ENCODE assay signal across 23 mouse cellular contexts in genomic region chr10:69126546-69126945, GRCm38 (mm10). TPM values are rescaled to one million over a fixed set of nuclear protein-coding genes. Genes with fewer than 3 reads are reported as not detected.
DNase-seq lines count a peak whose midpoint lies in the region; ATAC-seq and TF ChIP-seq lines count a peak whose summit lies in the region.
"Had no signal": no experiment of that assay in that cellular context is flagged by ENCODE, and none has a peak within 500 bp of the region (broad histone marks: within the 10 kb centered on the region; RNA-seq: fewer than 3 reads in every experiment).

No protein-coding gene starts in this region.

- H3K36me3 ChIP-seq in liver, adult 2 months (ENCODE audit: control insufficient read depth, insufficient read depth, low read length) = no peaks in the 10 kb centered on the region
- no peaks in the 10 kb centered on the region for H3K36me3 ChIP-seq in liver, embryonic 11.5 days (ENCODE audit: control insufficient read depth, insufficient read depth, low read length)
- no peaks in the 10 kb centered on the region for H3K36me3 ChIP-seq in liver, embryonic 16.5 days (ENCODE audit: control insufficient read depth, insufficient read depth)
- no peaks in the 10 kb centered on the region for H3K36me3 ChIP-seq in liver, postnatal 0 days (replicated peaks; ENCODE audit: insufficient read depth, low read length)
- H3K36me3 ChIP-seq in liver, embryonic 12.5 days = no peaks in the 10 kb centered on the region
- H3K36me3 ChIP-seq: G1E had no signal

- no peak for TF ChIP-seq CTCF in liver, adult 2 months (IDR thresholded peaks at IDR 0.05; ENCODE audit: low read depth, low read length)
- TF ChIP-seq CTCF in liver, postnatal 0 days (IDR thresholded peaks at IDR 0.05; ENCODE audit: low read depth) = no peak

- H3K4me1 ChIP-seq in liver, adult 2 months (ENCODE audit: control insufficient read depth, insufficient read depth, low read length) = peaks cover 6% of the 10 kb centered on the region
- H3K4me1 ChIP-seq in liver, embryonic 11.5 days (replicated peaks; ENCODE audit: control insufficient read depth, insufficient read depth, low read length) = no peaks in the 10 kb centered on the region
- no peaks in the 10 kb centered on the region for H3K4me1 ChIP-seq in liver, embryonic 16.5 days (ENCODE audit: control insufficient read depth, low read depth, low read length)
- no peaks in the 10 kb centered on the region; the same call in 1 of the 2 replicates for H3K4me1 ChIP-seq in liver, postnatal 0 days (ENCODE audit: insufficient read depth)
- no peaks in the 10 kb centered on the region for H3K4me1 ChIP-seq in liver, embryonic 12.5 days

- H3K9me3 ChIP-seq in liver, embryonic 11.5 days (ENCODE audit: control insufficient read depth, low read length) = no peaks in the 10 kb centered on the region
- H3K9me3 ChIP-seq in liver, embryonic 16.5 days (replicated peaks; ENCODE audit: control insufficient read depth, low read length) = no peaks in the 10 kb centered on the region
- H3K9me3 ChIP-seq in liver, postnatal 0 days (ENCODE audit: low read length) = no peaks in the 10 kb centered on the region
- no peaks in the 10 kb centered on the region for H3K9me3 ChIP-seq in liver, embryonic 12.5 days (replicated peaks)

- no peak overlapping the region for H3K4me3 ChIP-seq in liver, adult 2 months (ENCODE audit: insufficient read depth, low read depth, low read length)
- H3K4me3 ChIP-seq in liver, embryonic 11.5 days (ENCODE audit: low read depth, low read length) = no peak overlapping the region
- H3K4me3 ChIP-seq in liver, embryonic 16.5 days (ENCODE audit: low read depth, low read length) = no peak overlapping the region
- no peak overlapping the region for H3K4me3 ChIP-seq in liver, postnatal 0 days (ENCODE audit: low read depth, low read length)
- H3K4me3 ChIP-seq in liver, embryonic 12.5 days = no peak overlapping the region

- TF ChIP-seq EP300 in liver, postnatal 0 days (IDR thresholded peaks at IDR 0.05; ENCODE audit: low read depth) = no peak

- no peak for TF ChIP-seq POLR2A in liver, adult 2 months (IDR thresholded peaks at IDR 0.05; ENCODE audit: extremely low read depth, insufficient read depth, low read length)

- no peak overlapping the region for H3K4me2 ChIP-seq in liver, embryonic 11.5 days
- H3K4me2 ChIP-seq in liver, embryonic 16.5 days (ENCODE audit: low read depth, low read length) = no peak overlapping the region
- no peak overlapping the region for H3K4me2 ChIP-seq in liver, postnatal 0 days (ENCODE audit: low read depth, low read length)
- no peak overlapping the region for H3K4me2 ChIP-seq in liver, embryonic 12.5 days

- no peak for ATAC-seq in liver, embryonic 11.5 days (replicated peaks; ENCODE audit: low FRiP score)
- ATAC-seq in liver, embryonic 16.5 days (ENCODE audit: low read depth) = peak; percentile 37; the same call in 1 of the 2 replicates
- peak; percentile 63 for ATAC-seq in liver, postnatal 0 days
- ATAC-seq in liver, embryonic 12.5 days = no peak
- ATAC-seq: activated CD4-positive, CD25-positive, alpha-beta regulatory T cell, adult 4 months; CD4-positive, CD25-positive, alpha-beta regulatory T cell, adult 4 months; Patski had no signal

- no peak overlapping the region; the same call in 1 of the 2 replicates for H3K27ac ChIP-seq in liver, adult 2 months (replicated peaks; ENCODE audit: insufficient read depth, low read depth, low read length)
- H3K27ac ChIP-seq in liver, embryonic 11.5 days (ENCODE audit: low read depth, low read length) = no peak overlapping the region
- H3K27ac ChIP-seq in liver, embryonic 16.5 days (ENCODE audit: low read length) = no peak overlapping the region
- no peak overlapping the region for H3K27ac ChIP-seq in liver, postnatal 0 days (ENCODE audit: low read depth)
- no peak overlapping the region for H3K27ac ChIP-seq in liver, embryonic 12.5 days

- WGBS in liver, adult 2 months = 21% methylated on average over 2 of the region's 2 CpGs
- 79% methylated on average over 2 of the region's 2 CpGs for WGBS in liver, embryonic 11.5 days
- WGBS in liver, embryonic 16.5 days (ENCODE audit: insufficient replicate concordance) = 68% methylated on average over 2 of the region's 2 CpGs
- WGBS in liver, postnatal 0 days (ENCODE audit: insufficient replicate concordance) = 60% methylated on average over 2 of the region's 2 CpGs
- WGBS in liver, embryonic 12.5 days (ENCODE audit: insufficient replicate concordance) = 64% methylated on average over 2 of the region's 2 CpGs

- DNase-seq in liver, adult 2 months (ENCODE audit: extremely low read depth, low read depth, low spot score) = peak; percentile 78
- no peak for DNase-seq in liver, embryonic 11.5 days (ENCODE audit: low spot score)
- DNase-seq in liver = no peak
- no peak for DNase-seq in liver, postnatal 0 days
- DNase-seq in yolk sac, embryonic 10.5 days (ENCODE audit: low spot score) = peak; percentile 15
- DNase-seq in kidney, adult 18-20 months = no peak
- DNase-seq: adrenal gland, adult 2 months; adrenal gland, adult 8-10 months; adrenal gland, postnatal 10 days; adrenal gland, postnatal 14 days; adrenal gland, postnatal 25 days; adrenal gland, postnatal 36 days; B cell, adult 2 months; cerebellum, adult 11 months; cerebellum, adult 11-12 months had no signal

- H3K9ac ChIP-seq in liver, adult 2 months (ENCODE audit: low read depth, low read length) = no peak overlapping the region
- H3K9ac ChIP-seq in liver, embryonic 11.5 days (ENCODE audit: low read depth, low read length) = no peak overlapping the region
- H3K9ac ChIP-seq in liver, embryonic 16.5 days (ENCODE audit: low read depth, low read length) = no peak overlapping the region
- no peak overlapping the region for H3K9ac ChIP-seq in liver, postnatal 0 days (replicated peaks)
- no peak overlapping the region for H3K9ac ChIP-seq in liver, embryonic 12.5 days

- H3K27me3 ChIP-seq in liver, adult 2 months (ENCODE audit: control insufficient read depth, insufficient read depth, low read length) = no peaks in the 10 kb centered on the region
- no peaks in the 10 kb centered on the region for H3K27me3 ChIP-seq in liver, embryonic 11.5 days (replicated peaks; ENCODE audit: control insufficient read depth, insufficient read depth, low read length)
- no peaks in the 10 kb centered on the region for H3K27me3 ChIP-seq in liver, embryonic 16.5 days (ENCODE audit: control insufficient read depth, insufficient read depth, low read depth, low read length)
- H3K27me3 ChIP-seq in liver, postnatal 0 days (ENCODE audit: insufficient read depth, low read length) = no peaks in the 10 kb centered on the region
- no peaks in the 10 kb centered on the region for H3K27me3 ChIP-seq in liver, embryonic 12.5 days (replicated peaks)
- H3K27me3 ChIP-seq: CH12.LX, Patski had no signal

- no peaks in the 10 kb centered on the region for H3K79me2 ChIP-seq in liver, adult 2 months (ENCODE audit: control insufficient read depth, insufficient read depth, low read length)

RNA-seq across cellular contexts. Expression of gene Rhobtb1, which starts 24.7 kb away (rescaled TPM):
- 45.2 and 47.9 TPM in 2 replicates for total RNA-seq in liver, adult 2 months (2014; rRNA removed)
- polyA plus RNA-seq in liver, adult 2 months (2012; rRNA removed) = 14.3 and 17.4 TPM in 2 replicates
- polyA plus RNA-seq in liver, embryonic 11.5 days (2014; fragmentation: Nextera tagmentation; extraction: Ambion mirVana) = 16.1 and 17.4 TPM in 2 replicates
- polyA plus RNA-seq in liver, embryonic 16.5 days (2015; fragmentation: Nextera tagmentation; extraction: Ambion mirVana) = 15.7 and 19.6 TPM in 2 replicates
- polyA plus RNA-seq in liver, postnatal 0 days (2015; fragmentation: Nextera tagmentation; extraction: Ambion mirVana) = 35.5 and 41.5 TPM in 2 replicates
- polyA plus RNA-seq in liver, embryonic 12.5 days (2016; fragmentation: Nextera tagmentation; extraction: Ambion mirVana) = 8.8 and 9.0 TPM in 2 replicates
- total RNA-seq: MEL had no signal
- polyA plus RNA-seq: activated CD4-positive, CD25-positive, alpha-beta regulatory T cell, adult 4 months; CD4-positive, CD25-positive, alpha-beta regulatory T cell, adult 4 months; G1E had no signal

Comparison
In these comparisons a context has a peak if more than half of its experiments do, and no peak if none do; other contexts are left out.
1. DNase-seq: peak in liver, adult 2 months (single experiment) and yolk sac, embryonic 10.5 days (single experiment); none in liver, embryonic 11.5 days (single experiment), liver (single experiment), liver, postnatal 0 days (single experiment) and kidney, adult 18-20 months (single experiment).
2. ATAC-seq: peak in liver, embryonic 16.5 days (single experiment) and liver, postnatal 0 days (single experiment); none in liver, embryonic 11.5 days (single experiment) and liver, embryonic 12.5 days (single experiment).